Mouse (Mus musculus) brown adipose tissue, adult 24 weeks (tissue): ENCODE measurements at regions not wholly inside any gene's neighbourhood (a gene's known extent, or its start where the extent isn't known, plus 50 kb on each side); places are given as distances from the start of the nearest gene placed in this dataset.
A peak's percentile ranks its signal among the peaks of the same experiment; 100 is the strongest.
"Not testable (repeated sequence)": the region's sequence is repeated elsewhere in the genome, so short reads cannot be mapped to it uniquely, and the experiment has no call there.

Source experiments
- H3K27ac ChIP-seq: fragments of 200-500 bp; replicated peaks from 2 replicates; pipeline ENCODE4 v1.5.1; 2012; ENCODE audit warnings: low read depth, mild to moderate bottlenecking, low read length
- H3K4me1 ChIP-seq: fragments of 200-500 bp; 2 replicates; pipeline ENCODE4 v1.6.1; 2012; ENCODE audit warnings: low read length, mixed read lengths; ENCODE audit not compliant: control insufficient read depth, insufficient read depth, insufficient read length
- H3K4me3 ChIP-seq: fragments of 200-500 bp; 2 replicates; pipeline ENCODE4 v1.5.1; 2012; ENCODE audit warnings: low read depth, mild to moderate bottlenecking, low read length, moderate library complexity; ENCODE audit not compliant: insufficient read depth

DNA sequence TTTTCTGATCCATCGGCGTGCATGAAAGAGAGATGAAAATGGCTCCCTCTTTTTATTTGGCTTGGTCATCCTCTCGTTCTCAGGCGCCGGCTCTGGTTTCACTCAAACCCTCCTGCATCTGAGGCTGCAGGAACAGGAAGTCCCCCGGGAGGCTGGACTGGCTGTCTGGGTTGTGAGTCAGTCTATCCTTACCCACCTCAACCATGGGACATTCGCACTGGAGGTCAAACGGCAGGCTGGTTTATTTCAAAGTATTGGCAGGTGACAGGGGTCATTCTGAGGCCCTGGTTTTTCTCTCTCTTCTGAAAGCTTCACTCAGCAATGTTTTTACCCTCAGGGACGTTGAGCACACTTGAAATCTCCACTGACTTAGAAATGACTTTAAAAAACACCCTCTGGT lies 253.7 kb downstream of the Prex1 start:
- no peak overlapping the region for H3K27ac ChIP-seq
- no peak overlapping the region for H3K4me3 ChIP-seq
- peaks cover 21% of the 10 kb centered on the region for H3K4me1 ChIP-seq

DNA sequence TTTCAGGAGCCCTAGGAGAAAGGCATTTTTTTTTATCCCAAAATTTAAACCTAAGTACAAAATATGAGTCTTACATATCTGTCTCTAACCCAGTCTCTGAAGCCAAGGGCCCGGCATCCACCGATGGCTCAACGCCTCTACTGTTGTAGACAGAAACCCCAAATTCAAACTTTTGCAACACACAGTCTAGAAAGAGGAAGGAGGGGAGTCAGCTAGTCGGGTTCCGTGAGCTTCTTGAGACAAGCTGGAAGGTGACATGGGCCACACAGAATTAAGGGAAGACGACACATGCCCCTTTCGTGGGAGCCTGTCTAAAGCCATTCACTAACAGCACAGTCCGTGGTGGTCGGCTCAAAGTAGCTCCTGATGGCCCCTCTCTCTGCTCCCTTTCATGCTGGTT lies 254.7 kb downstream of the Prex1 start:
- no peak overlapping the region for H3K27ac ChIP-seq
- peaks cover 20% of the 10 kb centered on the region for H3K4me1 ChIP-seq
- no peak overlapping the region for H3K4me3 ChIP-seq

DNA sequence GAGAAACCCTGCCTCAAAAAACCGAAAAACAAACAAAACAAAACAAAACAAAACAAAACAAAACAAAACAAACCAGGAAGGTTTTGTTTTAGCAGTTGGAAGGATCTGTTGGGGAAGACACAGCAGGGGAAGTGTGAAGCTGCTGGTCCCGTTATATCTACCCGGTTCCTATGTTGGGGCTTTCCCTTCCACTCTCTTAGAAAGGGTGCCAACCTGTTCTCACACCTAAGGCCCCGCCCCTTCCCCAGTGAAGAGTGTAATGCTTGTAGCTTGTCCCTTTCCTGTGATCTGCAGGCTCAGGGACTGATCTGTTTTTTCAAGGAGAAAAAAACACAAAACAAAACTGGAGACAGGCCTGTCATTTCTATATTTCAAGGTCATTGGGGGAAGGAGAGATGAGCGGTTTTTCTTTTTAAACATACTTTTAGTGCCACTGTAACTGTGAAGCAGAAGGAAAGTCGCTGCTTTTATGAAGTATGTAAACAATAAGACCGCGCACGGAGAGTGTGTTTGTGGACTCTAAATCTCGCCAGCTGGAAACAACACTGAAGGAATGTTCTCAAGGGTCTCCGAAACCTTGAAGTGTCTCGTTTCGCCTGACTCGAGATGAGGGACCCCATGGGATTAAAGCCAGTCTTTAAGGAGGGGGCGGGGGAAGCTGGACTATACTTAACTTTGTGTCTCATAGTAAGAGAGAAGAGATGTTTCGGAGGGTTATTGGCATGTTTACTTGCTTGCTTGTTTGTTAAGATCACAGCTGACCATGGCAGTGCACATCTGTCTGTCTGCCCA lies 256.1 kb downstream of the Prex1 start:
- Histone ChIP-seq H3K4me1 (peaks cover 11% of the 10 kb centered on the region), H3K27ac (no peak overlapping the region), H3K4me3 (no peak overlapping the region)

DNA sequence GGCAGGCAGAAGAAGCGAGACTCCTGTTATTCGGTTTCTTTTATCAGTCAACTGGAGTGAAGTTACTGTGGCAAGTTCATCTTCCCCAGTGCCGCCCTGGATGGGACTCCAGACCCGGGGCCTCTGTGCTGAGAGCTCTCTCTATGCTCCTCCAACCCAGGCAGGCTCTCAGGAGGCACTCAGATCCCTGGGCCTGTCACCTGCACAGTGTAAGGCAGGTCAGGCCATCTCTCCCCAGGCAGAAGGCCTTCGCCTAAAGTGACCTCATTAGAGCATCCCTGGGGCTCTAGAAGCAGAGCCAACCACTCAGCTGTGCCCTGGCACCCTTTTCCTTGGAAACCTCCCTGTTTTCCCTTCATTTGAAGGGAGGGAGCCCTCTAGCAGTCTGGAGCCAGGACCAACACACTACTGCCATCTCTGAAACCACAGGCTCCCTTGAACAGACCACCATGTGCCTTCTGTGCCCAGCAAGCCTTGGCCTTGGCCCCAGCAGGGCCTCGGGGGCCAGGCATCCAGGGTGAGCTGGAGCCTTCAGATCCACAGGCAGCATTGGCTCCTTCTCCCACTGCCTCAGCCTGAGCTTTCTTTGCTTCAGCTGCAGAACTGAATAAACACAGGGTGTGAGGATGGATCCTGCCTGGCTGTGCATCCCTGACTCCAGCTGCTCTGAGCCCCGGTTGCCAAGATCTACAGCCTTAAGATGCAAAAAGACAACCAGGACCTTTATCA lies 259.3 kb downstream of the Prex1 start:
- not testable (repeated sequence) for H3K4me1 ChIP-seq, H3K4me3 ChIP-seq, H3K27ac ChIP-seq

DNA sequence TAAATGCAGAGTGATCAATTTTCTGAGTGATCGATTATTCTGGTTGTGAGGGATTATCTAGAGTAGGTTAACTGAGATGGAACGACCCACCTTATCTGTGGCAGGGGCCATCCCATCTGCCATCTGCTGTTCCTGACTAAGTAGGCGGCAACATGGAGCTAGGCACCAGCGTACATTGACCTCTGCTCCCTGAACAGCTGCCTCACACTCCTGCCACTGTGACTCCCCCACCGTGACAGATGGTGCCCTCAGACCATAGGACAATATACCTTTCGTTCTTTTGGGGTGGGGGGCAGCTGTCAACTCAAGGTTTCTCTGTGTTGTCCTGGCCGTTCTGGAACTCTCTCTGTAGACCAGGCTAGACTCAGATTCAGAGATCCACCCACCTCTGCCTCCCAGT lies 262.7 kb downstream of the Prex1 start:
- no peak overlapping the region for H3K4me3 ChIP-seq
- no peak overlapping the region for H3K27ac ChIP-seq
- H3K4me1 ChIP-seq: peaks cover 23% of the 10 kb centered on the region

DNA sequence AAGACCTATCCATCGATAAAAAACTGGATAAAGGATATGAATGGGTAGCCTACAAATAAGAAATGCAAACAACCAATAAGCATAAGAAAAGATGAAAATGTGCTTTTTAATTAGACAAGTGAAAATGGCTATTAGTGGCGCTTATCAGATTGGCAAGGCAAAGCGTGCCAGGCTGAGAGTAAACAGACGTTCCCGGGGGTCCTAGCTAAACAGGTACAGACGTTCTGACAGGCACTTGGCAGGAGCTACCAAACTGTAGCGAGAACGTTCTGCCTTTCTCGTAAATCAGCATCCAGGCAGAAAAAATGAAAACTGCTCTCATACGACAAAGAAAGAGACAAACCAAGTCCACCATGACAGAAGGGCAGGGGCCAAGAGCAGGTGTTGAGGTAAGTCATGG lies 263.3 kb downstream of the Prex1 start:
- Histone ChIP-seq H3K27ac (no peak overlapping the region), H3K4me3 (no peak overlapping the region), H3K4me1 (peaks cover 23% of the 10 kb centered on the region)

DNA sequence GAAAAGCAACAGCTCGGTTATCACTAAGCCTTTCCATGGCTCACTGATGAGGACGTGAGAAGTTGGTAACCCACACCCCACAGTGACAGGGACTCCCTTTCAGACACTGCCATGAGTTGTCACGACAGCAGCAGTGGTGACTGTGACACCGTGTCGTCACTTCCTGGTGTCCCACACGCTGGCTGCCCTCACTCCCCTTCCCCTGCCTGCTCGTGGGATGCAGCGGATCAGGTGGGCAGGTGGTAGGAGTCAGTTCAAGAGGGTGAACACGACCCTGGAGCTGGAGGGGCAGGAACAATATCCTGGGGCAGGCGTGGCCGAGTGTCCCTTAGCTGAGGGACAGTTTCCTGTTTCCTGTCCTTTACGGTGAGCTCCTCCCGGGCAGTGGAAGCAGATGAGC lies 264.9 kb downstream of the Prex1 start:
- peak overlapping the region; percentile 16; the same call in 1 of the 2 replicates for H3K4me3 ChIP-seq
- peak overlapping the region; percentile 49 for H3K27ac ChIP-seq
- H3K4me1 ChIP-seq: peaks cover 20% of the 10 kb centered on the region

DNA sequence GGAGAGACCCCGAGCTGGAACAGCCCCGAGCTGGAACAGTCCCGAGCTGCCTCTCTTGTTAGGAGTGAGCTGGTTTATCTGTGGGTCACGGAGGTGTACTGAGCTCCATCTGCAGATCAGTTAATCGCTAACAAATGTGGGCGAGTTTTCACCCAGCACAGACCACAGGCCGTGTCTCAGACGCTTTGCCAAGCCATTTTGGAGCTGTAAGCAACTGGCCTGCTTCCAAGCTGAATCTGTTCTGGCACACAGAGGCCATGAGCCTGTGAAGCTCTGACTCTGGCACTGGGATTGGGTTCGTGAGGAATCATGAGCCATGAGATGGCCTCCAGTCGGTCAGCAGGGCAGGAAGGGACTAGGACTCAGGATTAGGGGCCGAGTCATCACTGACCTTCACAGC lies 265.5 kb downstream of the Prex1 start:
- Histone ChIP-seq H3K4me1 (peaks cover 20% of the 10 kb centered on the region), H3K4me3 (peak overlapping the region; percentile 9; the same call in 1 of the 2 replicates), H3K27ac (peak overlapping the region; percentile 49)

DNA sequence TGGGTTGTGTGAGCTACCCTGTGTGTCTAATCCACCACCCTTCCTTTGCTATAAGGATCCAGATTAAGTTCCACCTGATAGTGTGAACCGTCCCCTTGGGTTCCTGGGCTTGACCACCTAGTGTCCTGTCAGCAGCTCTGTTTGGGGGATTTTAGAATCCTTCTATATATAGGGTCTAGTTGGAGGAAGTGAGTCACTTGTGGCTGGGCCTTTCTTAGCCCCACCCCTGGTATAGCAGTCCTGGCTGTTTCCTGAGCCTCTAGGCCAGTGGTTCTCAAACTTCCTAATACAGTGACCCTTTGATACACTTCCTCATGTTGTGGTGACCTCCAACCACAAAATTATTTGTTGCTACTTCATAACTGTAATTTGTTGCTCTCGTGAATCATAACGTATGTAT lies 267.1 kb downstream of the Prex1 start:
- H3K4me1 ChIP-seq: peaks cover 20% of the 10 kb centered on the region
- peak overlapping the region; percentile 77 for H3K27ac ChIP-seq

DNA sequence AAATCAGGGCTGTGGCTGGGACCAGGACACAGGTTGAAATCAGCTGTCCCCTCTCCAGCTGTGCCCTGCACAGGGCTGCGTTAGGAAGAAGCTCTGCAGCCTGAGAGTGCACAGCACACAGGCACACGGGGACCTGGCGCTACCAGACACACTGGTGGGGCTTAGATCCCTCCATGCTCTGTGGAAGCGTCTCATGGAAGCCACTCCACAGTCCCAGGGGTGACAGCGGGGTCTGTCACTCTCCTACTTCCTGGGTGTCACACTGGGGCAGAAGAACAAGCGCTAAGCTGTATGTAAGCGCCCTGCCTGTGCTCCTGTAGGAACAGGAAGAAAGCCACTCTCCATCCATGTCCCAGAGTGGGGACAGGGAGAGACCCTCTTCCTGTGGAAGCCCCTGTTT lies 267.8 kb downstream of the Prex1 start:
- Histone ChIP-seq H3K27ac (peak overlapping the region; percentile 49), H3K4me1 (peaks cover 20% of the 10 kb centered on the region)
- H3K4me3 ChIP-seq: not testable (repeated sequence)

More for the DNA sequence above, 267.1 kb downstream of the Prex1 start:
- no peak overlapping the region for H3K4me3 ChIP-seq

DNA sequence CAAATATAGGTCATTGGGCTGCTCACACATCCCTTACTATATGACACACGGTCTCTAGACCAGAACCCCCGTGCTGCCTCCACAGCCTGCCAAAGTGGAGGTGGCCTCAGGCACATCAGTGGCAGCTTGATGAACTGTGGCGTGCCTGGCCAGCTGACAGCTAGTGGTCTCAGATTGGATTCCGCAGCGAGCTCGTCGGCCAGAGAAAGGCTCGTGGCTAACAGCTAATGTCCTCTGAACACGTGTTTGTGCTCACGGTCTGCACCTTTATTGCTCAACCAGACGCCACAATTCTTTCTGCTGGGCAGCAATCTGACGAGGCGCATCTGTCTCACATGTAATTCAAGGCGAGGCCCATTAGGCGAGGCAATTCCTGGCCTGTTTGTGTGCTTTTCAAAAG lies 270.6 kb downstream of the Prex1 start:
- Histone ChIP-seq H3K4me3 (no peak overlapping the region), H3K4me1 (peaks cover 9% of the 10 kb centered on the region; the same call in 1 of the 2 replicates), H3K27ac (no peak overlapping the region)

DNA sequence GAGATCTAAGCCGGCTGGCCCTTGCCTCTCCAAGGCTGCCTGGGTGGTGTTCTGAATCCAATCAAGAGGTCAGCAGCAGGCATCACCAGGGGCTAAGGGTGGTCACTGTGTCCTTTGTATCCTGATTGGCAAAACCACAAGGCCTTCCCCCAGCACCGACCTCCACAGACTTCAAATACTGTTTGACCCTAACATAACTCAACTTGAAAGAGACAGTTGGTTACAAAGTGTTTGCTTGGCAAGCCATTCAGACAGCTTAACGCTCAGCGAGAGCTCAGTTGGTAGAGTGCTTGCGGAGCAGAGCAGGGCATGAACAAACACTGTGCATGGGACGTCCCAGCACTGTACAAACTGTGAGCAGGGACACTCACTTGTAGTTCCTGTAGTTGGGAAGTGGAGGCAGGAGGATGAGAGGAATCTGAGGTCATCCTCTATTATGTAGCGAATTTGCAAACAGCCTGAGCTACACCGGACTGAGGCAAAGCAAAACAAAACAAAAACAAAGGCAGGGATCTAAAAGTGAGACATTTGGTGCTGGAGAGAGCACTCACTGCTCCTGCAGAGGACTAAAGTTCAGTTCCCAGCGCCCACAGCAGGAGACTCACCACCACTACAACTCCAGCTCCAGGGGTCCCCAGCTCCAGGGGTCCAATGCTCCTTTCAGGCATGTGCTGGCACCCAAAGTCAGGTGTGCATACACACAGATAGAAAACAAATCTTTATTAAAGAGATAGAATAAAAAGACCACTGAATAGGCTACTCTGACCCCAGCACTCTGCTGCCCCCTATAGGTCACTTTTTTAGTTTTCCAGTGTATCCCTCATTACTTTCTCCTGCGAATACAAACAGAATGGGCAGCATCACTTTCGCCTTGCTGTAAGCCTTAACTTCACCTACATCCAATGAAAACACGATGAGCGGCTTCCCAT lies 273.5 kb downstream of the Prex1 start:
- Histone ChIP-seq H3K4me1 (no peaks in the 10 kb centered on the region; the same call in 1 of the 2 replicates), H3K27ac (no peak overlapping the region), H3K4me3 (no peak overlapping the region)

DNA sequence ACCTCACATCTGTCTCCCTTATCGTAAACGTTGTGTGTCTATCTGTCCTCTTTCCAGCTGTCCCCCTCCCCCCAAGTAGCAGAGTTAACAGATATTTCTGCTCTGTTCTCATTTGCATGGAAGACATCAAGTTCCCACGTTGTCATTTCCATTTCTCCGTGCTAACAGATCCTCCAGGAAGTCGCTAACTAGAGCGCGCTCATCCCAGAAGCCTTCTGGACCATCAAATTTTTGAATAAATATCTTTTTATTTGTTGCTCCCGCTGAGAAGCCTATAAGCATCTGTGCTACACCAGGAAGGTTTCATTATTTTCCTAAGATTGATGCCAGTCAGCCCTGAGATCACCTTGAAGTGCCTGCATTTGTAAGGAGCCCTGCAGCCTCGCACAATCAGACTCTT lies 275.4 kb downstream of the Prex1 start:
- Histone ChIP-seq H3K4me1 (no peaks in the 10 kb centered on the region; the same call in 1 of the 2 replicates), H3K27ac (no peak overlapping the region)

DNA sequence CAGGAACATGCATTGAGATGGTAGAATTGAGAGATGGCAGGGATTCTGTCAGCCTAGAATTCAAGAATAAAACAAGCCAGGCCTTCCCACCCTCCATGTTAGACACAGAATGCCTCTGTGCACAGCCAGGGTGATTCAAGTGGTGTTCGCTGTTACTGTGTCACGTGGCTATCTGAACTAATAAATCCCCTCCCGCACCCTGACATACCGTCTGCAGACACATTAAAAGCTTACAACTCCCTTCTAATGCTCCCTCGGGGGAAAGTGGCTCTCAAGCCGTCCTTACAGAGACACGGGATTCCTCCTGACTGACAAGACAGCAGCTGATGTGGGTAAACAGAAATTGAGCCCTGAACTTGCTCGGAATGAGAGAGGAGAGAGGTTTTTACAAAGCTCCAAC lies 279.1 kb downstream of the Prex1 start:
- H3K4me1 ChIP-seq: peaks cover 1% of the 10 kb centered on the region
- no peak overlapping the region for H3K4me3 ChIP-seq
- H3K27ac ChIP-seq: no peak overlapping the region

More for the DNA sequence above, 275.4 kb downstream of the Prex1 start:
- H3K4me3 ChIP-seq: no peak overlapping the region
